Mouse (Mus musculus) E14TG2a.4 (cell line): Measurements from ENCODE around the gene Lama5.

ENCODE experiments used
- CTCF ChIP-seq: conservative IDR thresholded peaks from 2 replicates; pipeline ENCODE4 v1.5.1; 2014; ENCODE audit warnings: low read length
- NANOG ChIP-seq: IDR thresholded peaks from 2 replicates; pipeline ENCODE4 v1.6.1; 2014; ENCODE audit warnings: borderline replicate concordance, low read length, mixed read lengths

DNA sequence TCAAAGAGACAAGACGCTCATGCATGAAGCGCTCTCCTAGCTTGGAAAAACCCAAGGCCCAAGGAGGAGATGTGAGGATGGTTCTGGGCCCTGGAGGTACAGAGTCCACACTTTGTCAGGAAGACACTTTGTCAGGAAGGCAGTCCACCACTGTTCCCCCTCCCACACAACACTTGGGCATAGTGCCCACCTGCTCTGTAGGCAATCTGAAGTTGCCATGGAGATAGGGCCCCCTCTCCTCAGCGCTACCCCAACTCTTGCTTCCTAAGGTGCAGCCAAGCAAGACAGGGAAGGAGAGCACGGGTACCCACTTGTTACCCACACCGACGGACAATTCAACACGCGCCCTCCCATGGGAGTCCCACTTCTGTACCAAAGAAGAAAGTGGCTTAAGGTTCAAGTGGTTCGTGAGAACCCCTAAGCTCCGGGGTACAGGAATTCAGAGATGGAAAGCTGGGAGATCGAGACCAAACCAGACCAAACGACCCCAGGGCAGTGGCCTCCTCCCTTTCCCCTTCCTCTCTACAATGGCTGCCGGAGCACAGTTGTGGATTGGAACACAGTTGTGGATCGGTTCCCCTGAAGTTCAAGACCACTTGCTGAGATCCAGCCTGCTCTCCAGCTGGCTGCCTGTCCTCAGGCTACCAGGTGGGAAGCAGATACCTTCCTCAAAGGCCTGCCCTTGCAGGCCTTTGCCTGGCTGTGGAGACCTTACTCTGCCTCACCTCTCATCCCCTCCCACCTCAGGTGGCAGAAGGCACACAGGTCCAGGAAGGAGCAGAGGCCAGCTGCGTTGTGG is 6.3 kb downstream of the Lama5 start:
- TF ChIP-seq CTCF (no peak), NANOG (no peak)
